Mouse (Mus musculus): ENCODE data around the gene Rheb. TPM values are rescaled to one million over a fixed set of nuclear protein-coding genes. Genes with fewer than 3 reads are reported as not detected.
"Not testable (repeated sequence)": the region's sequence is repeated elsewhere in the genome, so short reads cannot be mapped to it uniquely, and the experiment has no call there.

Gene Rheb
- polyA plus RNA-seq, 1 experiment from 2014 or later: 200 TPM

GRCm38 (mm10) chr5:24792961-24793360 lies 49.5 kb downstream of the Rheb start:
- H3K4me1 ChIP-seq: peaks cover 4% of the 10 kb centered on the region; the same call in 1 of the 2 replicates
- no peaks in the 10 kb centered on the region for H3K9me3 ChIP-seq (replicated peaks)
- 65% methylated on average over 7 of the region's 7 CpGs for WGBS
- H3K9ac ChIP-seq: no peak overlapping the region
- H3K4me2 ChIP-seq (replicated peaks): no peak overlapping the region
- no peaks in the 10 kb centered on the region for H3K27me3 ChIP-seq
- no peaks in the 10 kb centered on the region for H3K36me3 ChIP-seq
- no peak overlapping the region for H3K27ac ChIP-seq (replicated peaks)
- H3K4me3 ChIP-seq (replicated peaks): no peak overlapping the region
- ATAC-seq (ENCODE audit: insufficient number of reproducible peaks, low FRiP score, low TSS enrichment, low read depth): no peak

- Histone ChIP-seq H3K27me3 (0 out of 2 replicates have a peak, but pooled peaks cover 4% of the 10 kb centered on the region), H3K36me3 (no peaks in the 10 kb centered on the region), H3K9me3 (replicated peaks) (no peaks in the 10 kb centered on the region), H3K9ac (no peak overlapping the region), H3K4me1 (0 out of 2 replicates have a peak, but pooled peaks cover 8% of the 10 kb centered on the region), H3K4me2 (replicated peaks) (no peak overlapping the region), H3K4me3 (replicated peaks) (no peak overlapping the region), H3K27ac (replicated peaks) (no peak overlapping the region)
- no peak for ATAC-seq (ENCODE audit: insufficient number of reproducible peaks, low FRiP score, low TSS enrichment, low read depth)
- WGBS: 86% methylated on average over 4 of the region's 4 CpGs
Observed at GRCm38 (mm10) chr5:24782957-24783356, 59.5 kb downstream of the Rheb start.

- H3K9me3 ChIP-seq (replicated peaks): no peaks in the 10 kb centered on the region
- H3K9ac ChIP-seq: no peak overlapping the region
- H3K36me3 ChIP-seq: no peaks in the 10 kb centered on the region
- H3K4me1 ChIP-seq: 0 out of 2 replicates have a peak, but pooled peaks cover 8% of the 10 kb centered on the region
- H3K27me3 ChIP-seq: 0 out of 2 replicates have a peak, but pooled peaks cover 4% of the 10 kb centered on the region
- H3K4me2 ChIP-seq (replicated peaks): no peak overlapping the region
- no peak for ATAC-seq (ENCODE audit: insufficient number of reproducible peaks, low FRiP score, low TSS enrichment, low read depth)
- 26% methylated on average over 5 of the region's 5 CpGs for WGBS
- H3K27ac ChIP-seq (replicated peaks): no peak overlapping the region
- H3K4me3 ChIP-seq (replicated peaks): no peak overlapping the region
Observed at GRCm38 (mm10) chr5:24781048-24781447, 61.4 kb downstream of the Rheb start.

GRCm38 (mm10) chr5:24779881-24780512 lies 62.4 kb downstream of the Rheb start:
- H3K9me3 ChIP-seq (replicated peaks): no peaks in the 10 kb centered on the region
- H3K4me2 ChIP-seq (replicated peaks): 0 out of 2 replicates have a peak overlapping the region, but pooled peaks have one; percentile 23
- WGBS: 41% methylated on average over 15 of the region's 15 CpGs
- ATAC-seq (ENCODE audit: insufficient number of reproducible peaks, low FRiP score, low TSS enrichment, low read depth): no peak
- H3K27me3 ChIP-seq: 0 out of 2 replicates have a peak, but pooled peaks cover 4% of the 10 kb centered on the region
- H3K4me1 ChIP-seq: 0 out of 2 replicates have a peak, but pooled peaks cover 8% of the 10 kb centered on the region
- H3K36me3 ChIP-seq: no peaks in the 10 kb centered on the region
- H3K4me3 ChIP-seq (replicated peaks): no peak overlapping the region
- H3K27ac ChIP-seq (replicated peaks): no peak overlapping the region
- H3K9ac ChIP-seq: no peak overlapping the region

- 0 out of 2 replicates have a peak, but pooled peaks cover 4% of the 10 kb centered on the region for H3K27me3 ChIP-seq
- no peak overlapping the region for H3K27ac ChIP-seq (replicated peaks)
- no peak for ATAC-seq (ENCODE audit: insufficient number of reproducible peaks, low FRiP score, low TSS enrichment, low read depth)
- H3K9me3 ChIP-seq (replicated peaks): no peaks in the 10 kb centered on the region
- no peak overlapping the region for H3K4me2 ChIP-seq (replicated peaks)
- 0 out of 2 replicates have a peak, but pooled peaks cover 8% of the 10 kb centered on the region for H3K4me1 ChIP-seq
- no peak overlapping the region for H3K9ac ChIP-seq
- H3K36me3 ChIP-seq: no peaks in the 10 kb centered on the region
- no peak overlapping the region for H3K4me3 ChIP-seq (replicated peaks)
Observed at GRCm38 (mm10) chr5:24779321-24779720, 63.1 kb downstream of the Rheb start.

- WGBS: 39% methylated on average over 13 of the region's 13 CpGs
Observed at GRCm38 (mm10) chr5:24778843-24779140, 63.6 kb downstream of the Rheb start.

GRCm38 (mm10) chr5:24778082-24778842 lies 64.2 kb downstream of the Rheb start:
- no peak overlapping the region for H3K4me2 ChIP-seq (replicated peaks)
- no peak overlapping the region for H3K27ac ChIP-seq (replicated peaks)
- H3K9me3 ChIP-seq (replicated peaks): no peaks in the 10 kb centered on the region
- H3K4me3 ChIP-seq (replicated peaks): no peak overlapping the region
- no peak overlapping the region for H3K9ac ChIP-seq
- no peaks in the 10 kb centered on the region for H3K36me3 ChIP-seq
- 0 out of 2 replicates have a peak, but pooled peaks cover 4% of the 10 kb centered on the region for H3K27me3 ChIP-seq
- no peak for ATAC-seq (ENCODE audit: insufficient number of reproducible peaks, low FRiP score, low TSS enrichment, low read depth)
- 0 out of 2 replicates have a peak, but pooled peaks cover 8% of the 10 kb centered on the region for H3K4me1 ChIP-seq
- 29% methylated on average over 17 of the region's 17 CpGs for WGBS

More at GRCm38 (mm10) chr5:24778843-24779140, 63.6 kb downstream of the Rheb start:
- H3K4me3 ChIP-seq (replicated peaks): no peak overlapping the region
- H3K4me1 ChIP-seq: 0 out of 2 replicates have a peak, but pooled peaks cover 8% of the 10 kb centered on the region
- H3K36me3 ChIP-seq: no peaks in the 10 kb centered on the region
- no peak overlapping the region for H3K9ac ChIP-seq
- no peak for ATAC-seq (ENCODE audit: insufficient number of reproducible peaks, low FRiP score, low TSS enrichment, low read depth)
- H3K4me2 ChIP-seq (replicated peaks): no peak overlapping the region
- H3K9me3 ChIP-seq (replicated peaks): no peaks in the 10 kb centered on the region
- no peak overlapping the region for H3K27ac ChIP-seq (replicated peaks)
- H3K27me3 ChIP-seq: 0 out of 2 replicates have a peak, but pooled peaks cover 4% of the 10 kb centered on the region

GRCm38 (mm10) chr5:24776681-24777080 lies 65.7 kb downstream of the Rheb start:
- Histone ChIP-seq H3K9me3 (replicated peaks) (no peaks in the 10 kb centered on the region), H3K36me3 (no peaks in the 10 kb centered on the region), H3K4me1 (0 out of 2 replicates have a peak, but pooled peaks cover 8% of the 10 kb centered on the region), H3K4me3 (replicated peaks) (no peak overlapping the region), H3K4me2 (replicated peaks) (no peak overlapping the region), H3K9ac (no peak overlapping the region), H3K27me3 (0 out of 2 replicates have a peak, but pooled peaks cover 4% of the 10 kb centered on the region), H3K27ac (replicated peaks) (no peak overlapping the region)
- 70% methylated on average over 4 of the region's 4 CpGs for WGBS
- no peak for ATAC-seq (ENCODE audit: insufficient number of reproducible peaks, low FRiP score, low TSS enrichment, low read depth)

GRCm38 (mm10) chr5:24774549-24774948 lies 67.9 kb downstream of the Rheb start:
- not testable (repeated sequence) for H3K27ac ChIP-seq (replicated peaks); H3K4me3 ChIP-seq (replicated peaks)
- WGBS: 89% methylated on average over 16 of the region's 16 CpGs

GRCm38 (mm10) chr5:24757816-24758215 lies 84.6 kb downstream of the Rheb start, which contains the start of gene Crygn:
TSS of gene Crygn (minus strand) at chr5:24758008.
- no peaks in the 10 kb centered on the region for H3K9me3 ChIP-seq (replicated peaks)
- no peaks in the 10 kb centered on the region for H3K27me3 ChIP-seq
- 34% methylated on average over 18 of the region's 18 CpGs for WGBS
- H3K4me1 ChIP-seq: peaks cover 10% of the 10 kb centered on the region; the same call in 1 of the 2 replicates
- no peaks in the 10 kb centered on the region for H3K36me3 ChIP-seq
- no peak within 1 kb of the TSS for H3K27ac ChIP-seq (replicated peaks)
- no peak within 1 kb of the TSS for H3K4me2 ChIP-seq (replicated peaks)
- ATAC-seq (ENCODE audit: insufficient number of reproducible peaks, low FRiP score, low TSS enrichment, low read depth): no peak
- no peak within 1 kb of the TSS for H3K4me3 ChIP-seq (replicated peaks)
- H3K9ac ChIP-seq: no peak within 1 kb of the TSS

More at GRCm38 (mm10) chr5:24774549-24774948, 67.9 kb downstream of the Rheb start:
- H3K9me3 ChIP-seq (replicated peaks); H3K4me1 ChIP-seq; ATAC-seq (ENCODE audit: insufficient number of reproducible peaks, low FRiP score, low TSS enrichment, low read depth); H3K4me2 ChIP-seq (replicated peaks); H3K9ac ChIP-seq; H3K36me3 ChIP-seq; H3K27me3 ChIP-seq: not testable (repeated sequence)

- H3K36me3 ChIP-seq: no peaks in the 10 kb centered on the region
- H3K27ac ChIP-seq (replicated peaks): no peak overlapping the region
- no peak overlapping the region for H3K4me2 ChIP-seq (replicated peaks)
- H3K27me3 ChIP-seq: no peaks in the 10 kb centered on the region
- ATAC-seq (ENCODE audit: insufficient number of reproducible peaks, low FRiP score, low TSS enrichment, low read depth): no peak
- H3K4me1 ChIP-seq: peaks cover 18% of the 10 kb centered on the region
- no peak overlapping the region for H3K9ac ChIP-seq
- 41% methylated on average over 3 of the region's 3 CpGs for WGBS
- H3K9me3 ChIP-seq (replicated peaks): no peaks in the 10 kb centered on the region
- no peak overlapping the region for H3K4me3 ChIP-seq (replicated peaks)
Observed at GRCm38 (mm10) chr5:24756931-24757330, 85.5 kb downstream of the Rheb start.

All from embryonic facial prominence, embryonic 15.5 days (tissue).